Mouse (Mus musculus): ENCODE measurements around the gene Magea6.
"Not testable (repeated sequence)": the region's sequence is repeated elsewhere in the genome, so short reads cannot be mapped to it uniquely, and the experiment has no call there.

Magea6 gene

GRCm38 (mm10) chrX:154935887-154936286 lies at the start of gene Magea6:
TSS of gene Magea6 (minus strand) at chrX:154935987.
- not testable (repeated sequence) for DNase-seq (ENCODE audit: low spot score)

- DNase-seq (ENCODE audit: low spot score), result not testable (repeated sequence)
Observed at GRCm38 (mm10) chrX:154949405-154949804, 13.6 kb upstream of the Magea6 start, which contains the start of gene Magea3. TSS of gene Magea3 (minus strand) at chrX:154949505.

- DNase-seq (ENCODE audit: low spot score), result not testable (repeated sequence)
Observed at GRCm38 (mm10) chrX:154890167-154890566, 45.6 kb downstream of the Magea6 start, which contains the start of gene Cldn34b1. TSS of gene Cldn34b1 (minus strand) at chrX:154890267.
